Mouse (Mus musculus) urinary bladder, postnatal 10 days (tissue): ENCODE measurements around the gene Gadd45a.
A peak's percentile ranks its signal among the peaks of the same experiment; 100 is the strongest.

Source experiments
- DNase-seq: peaks from one replicate; pipeline ENCODE4 v3.0.0; 2022; ENCODE audit warnings: low spot score

Gene Gadd45a

DNA sequence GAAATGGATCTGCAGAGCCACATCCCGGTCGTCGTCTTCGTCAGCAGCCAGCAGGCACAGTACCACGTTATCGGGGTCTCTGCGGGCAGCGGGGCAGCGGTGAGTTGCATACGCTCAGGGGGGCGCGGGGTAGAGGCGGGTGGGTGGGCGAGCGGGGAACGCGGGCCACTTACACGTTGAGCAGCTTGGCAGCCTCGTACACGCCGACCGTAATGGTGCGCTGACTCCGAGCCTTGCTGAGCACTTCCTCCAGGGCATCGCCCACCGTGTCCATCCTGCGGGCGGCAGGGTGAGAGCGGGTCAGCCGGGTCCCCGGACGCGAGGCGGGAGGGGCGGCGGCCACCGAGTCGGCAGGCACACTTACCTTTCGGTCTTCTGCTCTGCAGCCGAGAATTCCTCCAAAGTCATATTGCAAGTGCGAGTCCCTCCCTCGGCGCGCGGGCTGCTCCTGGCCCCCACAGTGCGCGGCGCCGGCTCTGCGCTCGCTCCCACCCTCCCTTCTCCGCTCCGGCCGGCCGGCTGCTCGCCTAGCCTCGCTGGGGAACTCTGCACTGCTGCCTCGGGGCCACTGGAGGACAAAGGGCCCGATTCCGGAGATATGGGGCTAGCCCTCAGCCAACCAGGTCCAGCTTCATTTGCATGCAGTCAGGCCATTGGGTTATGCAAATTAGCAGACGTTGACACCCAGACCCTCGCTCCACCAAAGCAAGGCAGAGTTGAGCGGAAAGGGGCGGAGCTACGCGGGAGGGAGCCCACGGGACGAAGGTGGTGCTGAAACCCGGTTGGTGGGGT lies at the start of gene Gadd45a:
Gadd45a (minus strand) TSS at position 621 of the 792 bp plus-strand sequence.
- peak; percentile 87 for DNase-seq

DNA sequence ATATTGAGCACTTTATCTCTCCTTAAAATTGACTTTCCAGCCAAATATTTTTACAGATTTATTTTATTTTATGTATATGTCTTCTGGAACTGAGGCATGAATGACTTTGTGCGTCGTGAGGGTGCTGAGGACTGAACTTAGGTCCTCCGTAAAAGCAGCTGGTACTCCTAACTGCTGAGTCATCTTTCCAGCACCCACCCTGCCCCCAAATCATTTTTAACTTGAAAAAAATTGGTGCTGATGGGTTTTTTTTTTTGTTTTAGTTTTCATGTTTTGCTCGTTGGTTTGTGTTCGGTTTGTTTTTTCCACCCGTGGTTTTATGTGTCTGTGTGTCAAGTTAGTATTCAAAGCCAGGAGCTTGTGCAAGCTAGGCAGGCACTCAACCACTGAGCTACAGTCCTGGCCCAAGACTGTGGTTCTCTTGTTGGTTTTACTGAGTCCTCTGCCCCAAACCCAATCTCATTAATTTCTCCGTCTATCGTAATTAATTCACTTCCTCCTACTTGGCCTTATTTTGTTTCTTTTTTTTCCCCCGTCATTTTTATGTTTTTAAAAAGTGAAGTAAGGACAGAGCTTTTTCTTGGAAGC lies 48.7 kb upstream of the Gadd45a start:
- no peak for DNase-seq

DNA sequence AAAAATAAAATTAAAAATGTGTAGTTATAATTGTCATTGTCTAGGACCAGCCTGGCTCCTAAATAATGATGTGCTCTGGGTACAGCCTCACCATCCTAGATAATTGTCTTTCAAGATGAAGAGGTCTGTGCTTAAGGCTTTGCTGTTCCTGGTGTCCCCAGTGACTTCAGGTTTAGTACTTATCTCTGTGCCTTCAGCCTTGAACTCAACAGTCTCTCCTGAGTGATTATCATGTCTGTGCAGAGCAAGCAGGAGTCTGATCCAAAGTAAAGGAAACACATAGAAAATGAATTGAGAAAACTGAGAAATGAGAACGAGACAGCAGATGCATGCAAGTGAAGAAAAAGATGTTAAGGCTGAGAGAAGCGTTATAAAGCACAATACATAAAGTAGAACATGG lies 47.2 kb upstream of the Gadd45a start:
- no peak for DNase-seq

DNA sequence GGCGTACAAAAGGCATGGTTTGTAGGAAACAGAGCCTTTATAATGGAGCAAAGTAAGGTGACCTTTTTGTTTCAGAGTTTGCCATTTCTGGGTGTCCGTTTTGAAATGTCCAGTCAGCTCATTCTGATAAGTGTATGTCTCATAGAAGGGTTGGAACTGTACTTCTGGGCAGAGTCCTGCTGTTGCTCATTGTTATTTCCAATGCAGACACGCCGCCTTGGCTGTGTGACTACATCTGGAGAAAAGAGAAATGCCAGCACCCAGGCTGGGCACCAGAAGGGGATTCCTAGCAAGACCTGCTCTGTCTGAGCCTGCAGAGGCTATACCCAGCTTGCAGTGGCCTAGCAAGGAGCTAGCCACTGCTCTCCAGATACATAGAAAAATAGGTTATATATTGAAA lies 43.9 kb upstream of the Gadd45a start:
- no peak for DNase-seq

DNA sequence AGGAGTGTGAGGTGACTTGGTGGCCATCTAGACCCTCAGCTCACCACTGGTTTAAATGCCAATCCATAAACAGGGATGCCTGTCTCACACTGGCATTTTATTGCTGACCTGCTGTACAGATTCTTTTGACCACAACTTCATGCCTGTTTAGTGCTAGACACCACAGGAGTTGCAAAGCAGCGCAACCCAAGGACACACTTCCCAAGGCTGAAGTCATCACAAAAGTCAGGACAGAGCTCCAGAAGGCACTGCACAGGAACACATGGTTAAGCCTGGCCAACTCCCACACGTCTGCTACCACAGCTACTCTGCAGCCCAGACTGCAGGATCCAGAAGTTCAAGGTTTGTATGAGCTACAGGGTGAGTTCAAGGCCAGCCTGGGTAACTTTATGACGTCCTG lies 40.8 kb upstream of the Gadd45a start:
- no peak for DNase-seq

DNA sequence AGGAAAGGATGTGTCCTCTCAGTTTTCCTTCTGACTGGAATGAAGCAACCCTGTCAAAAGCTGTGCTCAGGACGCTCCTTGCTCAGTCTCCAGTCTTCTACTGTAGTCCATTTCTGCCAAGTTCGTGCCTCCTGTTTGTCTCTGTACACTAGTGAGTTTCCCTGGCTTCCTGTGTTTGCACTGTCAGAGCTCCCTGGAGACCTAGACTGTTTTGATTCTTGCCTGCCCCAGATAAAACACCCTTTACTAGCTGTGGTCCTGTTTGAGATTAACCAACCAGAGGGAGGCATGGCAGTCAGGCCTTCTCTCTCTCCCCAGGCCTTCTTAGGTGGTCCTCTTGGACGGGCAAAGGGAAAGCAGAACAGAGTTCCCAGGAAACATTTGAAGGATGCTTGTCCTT lies 40.2 kb upstream of the Gadd45a start:
- no peak for DNase-seq

DNA sequence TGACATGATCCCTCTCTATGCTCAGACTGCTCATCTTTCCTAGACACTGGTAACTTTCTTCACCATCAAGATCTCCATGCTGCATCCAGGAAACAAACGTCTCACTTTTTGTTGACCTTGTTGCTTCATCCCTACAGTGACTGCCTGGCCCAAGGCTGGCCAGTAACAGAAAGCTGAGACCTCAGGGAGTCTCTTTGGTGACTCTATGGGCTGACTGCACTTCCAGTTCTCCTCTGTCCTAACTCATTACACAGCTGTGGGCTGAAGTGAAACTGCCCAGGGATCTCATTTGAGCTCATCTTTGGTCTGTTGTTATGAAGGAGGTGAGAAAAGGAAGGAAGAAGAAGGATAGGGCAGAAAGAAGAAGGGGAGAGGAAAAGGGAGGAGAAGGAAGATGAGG lies 39.1 kb upstream of the Gadd45a start:
- DNase-seq: no peak

DNA sequence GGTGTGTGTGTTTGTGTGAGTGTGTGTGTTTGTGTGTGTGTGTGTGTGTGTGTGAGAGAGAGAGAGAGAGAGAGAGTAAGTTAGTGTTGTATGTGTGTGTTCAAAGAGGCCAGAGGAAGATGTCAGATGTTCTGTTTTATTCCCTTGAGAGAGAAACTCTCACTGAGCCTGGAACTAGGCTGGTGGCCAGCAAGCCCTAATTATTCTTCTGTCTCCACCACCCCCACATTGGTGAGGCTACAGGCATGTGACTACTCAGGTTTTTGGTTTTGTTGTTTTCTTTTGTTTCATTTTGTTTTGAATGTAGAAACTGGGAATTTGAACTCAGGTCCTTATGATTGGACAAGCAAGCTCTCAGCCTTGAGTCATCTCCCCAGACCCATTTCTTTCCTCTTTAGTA lies 37.6 kb upstream of the Gadd45a start:
- DNase-seq: no peak

DNA sequence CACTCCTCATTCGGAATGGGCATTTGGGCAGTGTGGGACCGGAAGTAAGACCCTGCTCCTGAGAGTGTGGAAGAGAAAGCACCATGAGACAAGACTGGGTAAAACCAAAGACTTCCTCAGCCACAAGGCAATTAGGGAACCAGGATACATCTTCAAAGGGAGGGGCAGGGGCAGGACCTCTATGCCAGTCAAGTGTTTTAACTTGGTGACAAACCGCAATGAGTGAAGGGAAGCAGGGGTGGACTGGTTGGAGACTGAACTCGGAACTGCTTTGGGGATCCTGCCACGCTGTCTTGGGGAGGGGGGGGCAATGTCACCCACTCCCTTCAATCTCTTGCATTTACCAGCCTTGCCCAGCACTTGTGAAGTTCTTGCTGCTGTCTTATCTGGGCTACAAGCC lies 36.7 kb upstream of the Gadd45a start:
- DNase-seq: no peak

DNA sequence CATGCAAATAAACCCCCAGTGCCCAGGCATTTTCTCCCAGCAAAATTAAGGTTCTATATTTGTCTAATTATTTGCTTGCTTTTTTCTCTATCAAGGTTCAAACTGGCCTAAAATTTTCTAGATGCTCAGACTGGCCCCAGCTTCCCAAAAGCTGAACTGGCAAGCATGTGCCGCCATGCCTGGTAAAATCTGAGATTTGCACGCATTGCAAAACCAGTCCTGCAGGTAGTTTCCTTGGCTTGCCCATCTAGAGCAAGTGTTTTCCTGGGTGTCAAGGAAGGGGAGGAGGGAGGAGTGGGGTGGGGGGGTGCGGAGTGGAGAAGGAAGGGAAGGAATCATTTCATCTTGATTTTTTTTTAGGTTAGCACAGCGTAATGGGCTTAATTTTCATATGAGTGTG lies 36.2 kb upstream of the Gadd45a start:
- no peak for DNase-seq

DNA sequence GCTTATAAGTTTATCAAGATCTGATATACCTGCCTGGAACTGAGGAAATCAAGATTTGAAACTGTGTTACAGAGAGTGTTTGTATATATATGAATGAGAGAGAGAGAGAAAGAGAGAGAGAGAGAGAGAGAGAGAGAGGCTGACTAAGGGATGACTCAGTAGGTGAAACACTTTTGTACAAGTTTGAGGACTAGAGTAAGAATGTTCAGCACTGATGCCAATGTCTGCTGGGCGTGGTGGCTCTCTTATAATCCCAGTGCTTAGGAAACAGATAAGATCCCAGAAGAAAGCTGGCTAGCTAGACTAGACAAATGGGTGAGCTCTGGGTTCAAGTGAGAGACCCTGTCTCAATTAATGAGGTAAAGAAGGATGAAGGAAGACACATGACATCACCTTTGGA lies 34.4 kb upstream of the Gadd45a start:
- no peak for DNase-seq

DNA sequence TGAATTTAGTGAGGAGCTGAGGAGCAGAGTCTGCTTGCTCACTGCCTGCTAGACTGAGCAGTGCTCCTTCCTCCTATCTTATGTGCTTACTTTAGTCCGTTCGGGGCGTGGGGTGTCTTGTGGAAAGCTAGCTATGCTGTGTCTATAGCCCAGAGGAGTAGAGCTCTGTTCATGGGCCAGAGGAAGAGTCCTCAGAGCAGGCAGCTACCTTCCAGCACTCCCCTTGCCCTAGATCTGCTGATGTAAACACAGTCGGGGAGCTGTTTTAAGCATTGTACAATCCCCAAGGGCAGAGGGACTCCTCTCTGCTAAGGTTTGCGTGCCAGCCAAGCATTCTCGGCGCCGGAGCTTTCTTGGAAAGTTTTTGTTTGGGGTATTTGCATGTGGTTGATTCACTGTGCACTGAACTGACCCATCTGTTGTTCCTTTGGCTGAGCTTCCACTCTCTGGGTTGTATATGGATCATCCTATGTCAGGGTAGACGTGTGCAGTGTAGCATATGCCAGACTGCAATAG lies 32.6 kb upstream of the Gadd45a start:
- no peak for DNase-seq

DNA sequence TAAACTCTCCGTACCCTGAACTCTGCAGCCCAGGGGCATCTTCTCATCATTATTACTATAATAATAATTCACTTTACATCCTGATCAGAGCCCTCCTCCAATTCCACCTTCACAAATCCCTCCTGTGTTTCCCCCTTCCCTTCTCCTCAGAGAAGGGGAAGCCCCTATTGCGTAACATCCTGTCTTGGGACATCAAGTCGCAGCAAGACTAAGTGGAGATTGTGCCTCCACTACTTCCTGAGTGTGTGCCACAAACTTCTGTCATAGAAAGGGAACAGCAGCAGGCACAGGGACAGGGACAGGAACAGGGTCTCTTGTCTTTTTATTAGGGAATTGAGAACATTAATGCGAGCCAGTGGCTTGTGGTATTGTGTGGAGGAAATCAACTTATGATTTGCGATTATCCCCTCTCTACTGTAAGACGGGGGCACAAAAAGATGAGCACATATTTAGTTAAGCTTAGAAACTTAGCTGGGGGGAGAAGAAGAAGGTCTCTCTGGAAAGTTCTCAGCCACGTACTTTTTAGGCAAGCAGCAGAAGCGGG lies 32.0 kb upstream of the Gadd45a start:
- DNase-seq: no peak

DNA sequence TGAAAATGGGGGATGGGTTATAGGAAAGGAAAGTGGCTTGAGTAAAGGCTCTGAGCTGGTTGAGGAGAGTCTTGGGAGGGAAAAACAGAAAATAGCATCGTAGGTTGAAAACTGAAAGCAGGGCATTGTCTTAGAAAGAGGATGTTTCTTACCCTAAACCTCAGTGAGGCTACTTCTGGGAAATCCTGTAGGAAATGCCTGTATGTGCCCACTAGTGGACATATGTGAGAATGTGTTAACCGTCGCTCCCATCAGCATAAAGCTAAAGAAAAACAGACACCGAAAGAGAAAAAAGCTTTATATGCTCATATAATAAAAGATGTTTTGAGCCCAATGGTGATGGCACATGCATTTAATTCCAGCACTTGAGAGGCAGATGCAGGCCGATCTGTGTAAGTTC lies 22.8 kb upstream of the Gadd45a start:
- DNase-seq: no peak

DNA sequence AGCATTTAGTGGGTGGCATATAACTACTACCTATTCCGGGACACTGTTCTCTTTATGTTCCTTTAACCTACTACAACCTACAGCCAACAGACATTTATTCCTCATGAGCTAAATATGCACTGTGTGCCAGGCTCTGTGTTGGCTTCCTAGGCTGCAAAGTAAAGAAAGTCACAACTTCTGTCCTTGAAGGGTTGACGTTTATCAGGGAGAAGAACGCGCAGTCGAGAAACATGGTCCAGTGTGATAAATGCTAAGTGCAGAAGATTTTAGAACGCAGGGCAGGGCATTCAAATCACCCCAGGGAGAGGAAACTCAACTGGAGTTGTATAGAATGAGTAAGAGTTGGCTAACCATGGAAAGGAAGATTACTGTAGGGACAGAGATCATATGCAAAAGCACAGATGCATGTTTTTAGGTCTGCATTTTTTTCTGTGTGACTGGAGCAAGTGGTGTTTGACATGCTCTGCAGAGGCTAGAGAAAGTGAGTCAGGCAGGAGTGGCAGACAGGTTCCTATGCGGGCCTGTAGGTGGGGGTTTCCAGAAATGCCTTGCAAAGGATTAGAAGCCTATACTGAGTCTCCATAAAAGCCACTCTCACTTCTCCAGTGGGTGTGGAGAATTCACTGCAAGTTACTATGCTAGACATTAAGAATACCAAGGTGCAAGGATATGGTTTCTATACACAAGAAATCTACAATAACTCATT lies 20.9 kb upstream of the Gadd45a start:
- DNase-seq: no peak

DNA sequence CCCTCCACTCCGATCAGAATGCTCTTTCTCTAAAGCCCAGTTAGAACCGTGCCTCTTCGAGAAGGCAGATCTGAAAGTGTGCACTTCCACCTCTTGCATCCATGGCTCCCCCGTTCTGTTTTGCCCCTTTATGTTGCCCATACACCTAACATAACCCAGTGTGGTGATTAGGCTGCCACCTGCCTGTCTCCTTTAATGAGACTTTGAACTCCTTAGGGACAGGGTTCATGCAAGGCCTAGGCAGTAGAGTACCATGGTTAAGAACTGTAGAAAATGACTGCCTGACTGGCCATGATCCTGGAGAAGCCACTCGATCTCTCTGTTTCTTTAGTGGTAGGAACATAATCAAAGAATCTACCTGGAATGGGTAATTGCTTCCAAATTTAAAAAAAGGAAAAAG lies 20.3 kb upstream of the Gadd45a start:
- no peak for DNase-seq

DNA sequence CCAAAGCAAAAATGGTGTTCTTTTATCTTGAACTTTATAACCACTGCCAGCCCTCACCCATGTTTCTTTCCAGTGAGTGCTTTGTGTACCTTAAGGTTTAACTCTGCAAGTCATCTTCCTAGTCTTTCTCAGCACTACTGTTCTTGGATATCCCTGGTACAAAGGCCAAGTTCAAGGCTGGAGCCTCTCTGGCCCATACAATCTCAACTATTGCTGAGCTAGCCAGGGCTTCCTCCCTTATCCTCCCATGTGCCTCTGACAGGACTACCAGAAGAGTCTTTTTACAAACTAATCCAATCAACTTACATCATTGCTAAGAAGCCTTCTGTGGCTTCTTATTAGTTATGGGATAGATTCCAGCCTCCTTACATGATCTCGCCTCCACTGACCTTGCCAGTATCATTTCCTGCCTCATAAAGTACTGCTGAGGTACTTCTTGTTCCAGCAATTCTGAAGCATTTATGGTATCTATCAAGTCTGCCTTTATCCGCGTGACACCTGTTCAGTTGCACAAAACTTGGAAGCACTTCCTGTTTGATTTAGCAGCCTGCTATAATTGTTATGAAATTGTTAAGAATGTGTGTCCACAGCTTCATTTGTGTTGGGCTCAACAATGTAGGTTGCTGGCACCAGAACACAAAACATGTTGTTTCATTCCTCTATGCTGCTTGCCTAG lies 19.8 kb upstream of the Gadd45a start:
- DNase-seq: no peak

DNA sequence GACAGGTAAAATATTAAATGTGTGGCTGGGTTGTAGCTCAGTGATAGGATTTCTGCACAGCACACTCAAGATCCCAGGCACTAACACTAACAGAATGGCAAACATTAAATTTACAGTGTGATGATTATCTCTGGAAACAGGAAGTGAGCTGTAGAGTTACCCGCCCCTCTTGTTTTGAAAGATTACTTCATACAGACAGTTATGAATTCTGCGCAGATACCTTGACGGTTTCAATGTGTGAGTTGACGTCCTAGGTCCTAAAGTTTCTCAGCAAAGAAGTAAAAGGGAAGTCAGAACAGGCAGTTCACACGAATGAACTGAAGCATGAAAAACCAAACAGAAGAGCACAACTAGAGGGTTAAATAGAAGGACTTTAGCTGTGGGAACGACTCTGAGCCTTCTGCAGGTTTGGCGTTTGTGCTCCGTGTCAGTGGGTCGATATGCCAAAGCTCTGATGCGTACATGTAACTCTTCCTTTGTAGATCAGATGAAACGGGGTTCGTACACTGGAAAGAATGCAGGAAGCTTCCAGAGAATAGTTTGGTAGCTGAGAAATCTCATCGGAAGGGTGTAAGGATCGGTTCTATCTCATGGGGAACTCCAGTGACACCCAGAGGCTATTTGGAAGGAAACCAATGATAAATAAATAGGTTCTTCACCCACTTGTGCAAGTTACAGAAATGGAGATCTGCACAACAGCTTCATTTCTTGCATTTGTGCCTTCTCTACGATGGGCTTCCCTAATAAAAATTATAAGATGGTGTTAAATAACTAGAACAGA lies 19.0 kb upstream of the Gadd45a start:
- DNase-seq: no peak

DNA sequence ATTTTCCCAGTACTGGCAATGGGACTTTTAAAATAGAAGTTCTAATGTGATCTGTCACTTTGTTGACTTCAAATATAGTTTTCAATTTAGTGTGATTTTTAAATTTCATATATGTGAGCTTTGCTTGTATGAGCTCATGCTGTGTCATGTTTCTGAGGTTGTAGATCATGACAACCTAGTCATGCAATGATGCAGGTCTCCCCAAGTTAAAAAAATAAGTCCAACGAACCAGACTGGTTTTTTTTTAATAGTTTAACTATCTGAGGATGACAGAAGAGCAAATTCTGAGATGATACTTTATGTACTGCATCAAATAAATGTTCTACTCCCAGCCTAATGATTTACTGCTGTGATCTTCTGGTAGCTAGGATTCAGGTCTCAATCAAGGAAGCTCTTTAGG lies 12.8 kb upstream of the Gadd45a start:
- no peak for DNase-seq

DNA sequence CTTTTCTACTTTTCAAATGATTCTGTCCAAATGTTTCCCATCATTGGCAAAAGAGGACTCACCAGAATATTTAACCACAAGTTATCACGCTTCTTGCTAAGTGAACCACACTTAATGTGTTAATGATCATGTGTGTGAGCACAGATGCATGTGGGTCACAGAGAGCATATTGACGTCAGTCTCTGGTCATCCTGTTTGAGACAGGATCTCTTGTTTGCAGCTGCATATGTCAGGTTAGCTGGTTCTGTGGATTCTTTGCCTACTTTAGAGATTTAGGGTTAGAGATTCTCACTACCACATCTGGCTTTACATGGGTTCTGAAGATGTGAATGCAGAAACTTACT lies 12.4 kb upstream of the Gadd45a start:
- no peak for DNase-seq

DNA sequence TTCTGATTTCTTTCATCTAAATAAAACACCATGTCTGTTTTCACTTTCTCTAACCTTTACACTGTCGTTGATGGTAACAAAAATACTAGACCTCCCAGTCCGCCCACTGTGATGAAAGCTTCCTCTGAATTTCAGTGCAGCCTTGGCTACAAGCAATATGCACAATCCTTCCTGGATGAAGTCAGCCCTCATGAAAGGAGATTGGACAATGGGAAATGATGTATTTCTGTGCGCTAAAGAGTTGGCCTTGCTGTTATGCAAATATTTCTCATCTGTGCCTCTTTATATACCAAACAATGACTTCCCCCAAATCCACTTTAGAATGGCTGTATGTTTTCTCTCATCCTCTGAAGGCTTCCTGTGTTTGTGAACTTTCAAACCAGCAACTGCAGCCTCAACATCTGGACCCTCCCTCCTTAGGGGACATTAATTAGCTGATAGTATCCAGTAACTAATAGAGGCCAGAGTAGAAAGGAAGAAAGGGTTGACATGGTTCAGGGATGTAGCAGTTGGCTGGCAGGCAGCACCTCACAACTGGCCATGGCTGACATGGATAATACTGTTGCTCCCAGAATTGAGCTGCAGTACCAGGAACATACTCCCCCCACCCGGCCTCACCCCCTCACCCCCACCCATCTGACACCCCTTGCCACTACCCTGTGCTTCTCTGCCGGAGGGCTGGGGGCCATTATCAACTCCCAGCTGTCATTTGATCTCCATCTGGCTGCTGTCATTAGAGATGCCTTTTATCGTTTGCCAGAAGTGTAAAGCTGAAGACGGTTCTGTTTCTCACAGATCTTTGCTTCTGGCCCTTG lies 11.8 kb upstream of the Gadd45a start:
- DNase-seq: no peak
